Mouse (Mus musculus) bone marrow, adult 2 months (tissue): ENCODE measurements at regions not wholly inside any gene's neighbourhood (a gene's known extent, or its start where the extent isn't known, plus 50 kb on each side); places are given as distances from the start of the nearest gene placed in this dataset.

Experiments
- CTCF ChIP-seq: fragments of 200-500 bp; IDR thresholded peaks from 2 replicates; pipeline ENCODE4 v1.5.1; 2011; ENCODE audit warnings: low read length, control low read depth; ENCODE audit not compliant: control insufficient read depth, insufficient read depth
- POLR2A ChIP-seq: fragments of 200-500 bp; IDR thresholded peaks from 2 replicates; pipeline ENCODE4 v1.6.1; 2011; ENCODE audit warnings: low read depth, mild to moderate bottlenecking, control low read depth, low read length, borderline replicate concordance; ENCODE audit not compliant: control insufficient read depth

DNA sequence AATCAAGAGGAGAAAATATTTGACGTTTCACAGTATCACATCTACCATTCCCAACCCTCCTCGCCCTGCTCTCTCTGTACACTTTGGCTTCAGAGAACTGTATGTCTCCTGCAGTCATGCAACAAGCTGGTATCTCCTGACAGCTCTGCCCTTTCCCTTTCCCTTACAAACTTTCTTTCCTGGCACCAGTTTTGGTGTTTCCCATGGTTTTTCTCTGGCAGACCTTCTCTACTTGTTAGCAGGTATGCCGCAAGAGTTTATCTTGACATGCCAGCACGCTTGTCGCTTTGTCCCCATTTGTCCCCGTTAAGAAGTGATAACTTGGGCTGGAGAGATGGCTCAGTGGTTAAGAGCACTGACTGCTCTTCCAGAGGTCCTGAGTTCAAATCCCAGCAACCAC lies 94.9 kb downstream of the D16Ertd472e start:
- TF ChIP-seq POLR2A (no peak), CTCF (no peak)
